Mouse (Mus musculus) midbrain, embryonic 12.5 days (tissue): ENCODE measurements around the gene Eif4e3. TPM values are rescaled to one million over a fixed set of nuclear protein-coding genes. Genes with fewer than 3 reads are reported as not detected.

Experiments used
- ATAC-seq: fragments of 200-750 bp; cut with Nextera tagmentation; 2 replicates; pipeline ENCODE4 v1.8.0; 2017; ENCODE audit warnings: low read depth, moderate TSS enrichment, moderate library complexity; ENCODE audit not compliant: low FRiP score
- H3K27ac ChIP-seq: fragments of 300-500 bp; sonication (generic); replicated peaks from 2 replicates; pipeline ENCODE4 v1.5.1; 2016; ENCODE audit warnings: mild to moderate bottlenecking
- H3K27me3 ChIP-seq: fragments of 300-500 bp; sonication (generic); 2 replicates; pipeline ENCODE4 v1.6.1; 2016; ENCODE audit warnings: mild to moderate bottlenecking
- H3K36me3 ChIP-seq: fragments of 300-500 bp; sonication (generic); 2 replicates; pipeline ENCODE4 v1.6.1; 2016
- H3K4me1 ChIP-seq: fragments of 300-500 bp; sonication (generic); 2 replicates; pipeline ENCODE4 v1.6.1; 2016
- H3K4me2 ChIP-seq: fragments of 300-500 bp; sonication (generic); replicated peaks from 2 replicates; pipeline ENCODE4 v1.6.1; 2016; ENCODE audit warnings: mild to moderate bottlenecking, moderate library complexity
- H3K4me3 ChIP-seq: fragments of 300-500 bp; sonication (generic); 2 replicates; pipeline ENCODE4 v1.5.1; 2016; ENCODE audit warnings: mild to moderate bottlenecking
- H3K9ac ChIP-seq: fragments of 300-500 bp; sonication (generic); replicated peaks from 2 replicates; pipeline ENCODE4 v1.6.1; 2016; ENCODE audit warnings: mild to moderate bottlenecking, moderate library complexity
- H3K9me3 ChIP-seq: fragments of 300-500 bp; sonication (generic); 2 replicates; pipeline ENCODE4 v1.6.1; 2016; ENCODE audit warnings: mild to moderate bottlenecking
- WGBS: fragments of 180-500 bp; shearing (Covaris S2); methylation state at CpG from one replicate; pipeline ENCODE4 v1.1.7; 2016; 5-methylcytosine and 5-hydroxymethylcytosine counted together
- polyA plus RNA-seq: library from polyadenylated mRNA; unstranded; fragments of >200 nt; fragmentation: Nextera tagmentation; extraction: Ambion mirVana; gene quantifications from 2 replicates; pipeline ENCODE4 v1.2.1, GENCODE M21; 2016

The Eif4e3 gene
- polyA plus RNA-seq, 1 experiment from 2014 or later: 12.5 TPM

DNA sequence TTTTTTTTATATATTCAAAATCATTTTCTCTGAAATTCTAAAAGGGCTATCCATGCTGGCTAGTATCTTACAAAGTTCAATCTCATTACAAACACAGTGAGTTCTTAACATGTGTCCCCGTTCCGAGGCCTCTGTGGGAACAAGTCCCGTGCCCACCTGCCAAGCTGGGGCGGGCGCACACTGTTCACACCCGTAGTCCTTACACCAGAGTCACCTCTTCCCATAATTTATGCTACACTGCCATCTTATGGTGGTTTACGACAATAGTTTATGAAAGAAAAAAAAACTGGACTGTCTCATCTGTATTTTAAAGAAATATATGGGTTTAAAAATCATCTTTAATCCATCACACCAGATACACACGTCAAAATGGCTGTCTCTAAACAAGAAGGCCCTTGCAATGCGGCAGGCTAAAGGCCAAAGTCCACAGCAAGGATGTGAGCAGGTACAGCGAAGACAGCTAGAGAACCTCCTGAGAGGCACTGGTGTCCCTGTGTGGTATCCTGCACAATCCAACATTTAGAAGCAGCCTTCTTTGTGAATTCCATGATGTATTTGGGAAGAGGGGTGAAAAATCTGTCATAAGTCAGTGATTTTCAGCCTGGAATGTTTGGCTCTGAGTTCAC, 66.3 kb downstream of the Eif4e3 start:
- 0 out of 2 replicates have a peak, but pooled peaks cover 4% of the 10 kb centered on the region for H3K27me3 ChIP-seq
- H3K36me3 ChIP-seq: no peaks in the 10 kb centered on the region
- H3K4me1 ChIP-seq: peaks cover 11% of the 10 kb centered on the region
- WGBS: 32% methylated on average over 10 of the region's 10 CpGs
- no peak overlapping the region for H3K4me3 ChIP-seq
- no peak overlapping the region for H3K9ac ChIP-seq
- H3K9me3 ChIP-seq: no peaks in the 10 kb centered on the region
- ATAC-seq: peak; percentile 73
- H3K4me2 ChIP-seq: peak overlapping the region; percentile 26; the same call in 1 of the 2 replicates
- no peak overlapping the region for H3K27ac ChIP-seq

DNA sequence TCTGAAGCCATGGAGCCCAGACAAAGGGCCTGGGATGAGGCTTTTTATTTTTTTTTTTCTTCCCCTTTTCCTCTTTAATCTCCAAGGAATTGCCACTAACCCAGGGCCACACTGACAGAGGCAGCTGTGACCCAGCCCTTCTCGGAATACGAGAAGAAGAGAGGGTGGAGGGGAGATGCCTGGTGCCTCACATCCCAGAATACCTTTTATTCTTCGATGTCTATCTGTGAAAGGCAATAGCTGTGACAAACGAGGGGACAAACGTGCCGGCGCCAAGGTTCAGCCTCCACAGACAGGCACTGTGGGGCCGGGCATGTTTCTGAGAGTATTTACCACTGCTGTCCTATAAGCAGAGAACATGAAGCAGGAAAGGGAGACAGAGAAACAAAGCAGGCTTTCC, 66.9 kb downstream of the Eif4e3 start:
- Histone ChIP-seq H3K4me2 (peak overlapping the region; percentile 26), H3K36me3 (no peaks in the 10 kb centered on the region), H3K27ac (peak overlapping the region; percentile 62), H3K27me3 (0 out of 2 replicates have a peak, but pooled peaks cover 4% of the 10 kb centered on the region), H3K4me1 (peaks cover 11% of the 10 kb centered on the region), H3K9me3 (no peaks in the 10 kb centered on the region), H3K4me3 (no peak overlapping the region), H3K9ac (no peak overlapping the region)
- ATAC-seq: peak; percentile 48
- WGBS: 15% methylated on average over 8 of the region's 8 CpGs

DNA sequence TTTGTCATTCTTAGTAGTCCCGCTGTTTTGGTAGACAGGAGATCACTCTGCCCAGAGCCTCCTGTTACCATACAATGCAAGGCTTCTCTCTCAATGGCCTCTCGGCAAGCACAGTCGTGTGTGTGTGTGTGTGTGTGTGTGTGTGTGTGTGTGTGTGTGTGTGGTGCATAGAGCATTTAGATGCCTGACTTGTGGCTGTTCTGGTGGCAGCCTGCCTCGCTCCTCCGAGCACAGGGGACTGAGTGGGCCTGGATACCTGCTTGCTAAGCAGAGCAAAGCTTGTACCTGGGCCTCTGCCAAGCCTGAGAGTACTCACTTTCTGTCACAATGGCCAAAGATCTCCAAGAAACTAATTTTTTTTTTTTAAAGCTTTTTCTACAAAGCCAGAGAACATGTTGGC, 67.3 kb downstream of the Eif4e3 start:
- 16% methylated on average over 5 of the region's 5 CpGs for WGBS
- no peak overlapping the region for H3K9ac ChIP-seq
- H3K9me3 ChIP-seq: no peaks in the 10 kb centered on the region
- no peak overlapping the region for H3K4me3 ChIP-seq
- H3K4me1 ChIP-seq: peaks cover 11% of the 10 kb centered on the region
- H3K36me3 ChIP-seq: no peaks in the 10 kb centered on the region
- 0 out of 2 replicates have a peak, but pooled peaks cover 4% of the 10 kb centered on the region for H3K27me3 ChIP-seq
- H3K4me2 ChIP-seq: no peak overlapping the region; the same call in 1 of the 2 replicates
- peak overlapping the region; percentile 62 for H3K27ac ChIP-seq
- ATAC-seq: peak; percentile 71

DNA sequence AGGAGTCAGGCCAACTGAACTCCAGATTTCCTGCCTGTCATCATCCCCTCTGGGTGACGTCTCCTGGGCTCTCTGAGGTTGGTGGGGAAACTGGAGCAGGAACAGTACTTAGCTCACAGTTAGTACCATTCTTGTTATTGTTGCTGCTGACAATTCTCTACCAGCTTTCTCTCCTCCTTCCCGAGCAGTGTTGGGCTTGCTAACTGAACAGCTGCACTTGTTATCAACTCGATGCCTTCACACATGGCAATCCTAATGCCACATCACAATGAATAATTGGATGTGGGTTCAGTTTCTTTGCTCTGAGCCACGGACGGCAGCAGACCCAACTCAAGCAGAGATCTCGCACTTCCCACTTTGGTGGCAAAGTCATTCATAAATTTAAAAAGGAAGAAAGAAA, 89.5 kb downstream of the Eif4e3 start:
- WGBS: 81% methylated on average over 6 of the region's 6 CpGs
- Histone ChIP-seq H3K4me2 (no peak overlapping the region), H3K36me3 (no peaks in the 10 kb centered on the region)

DNA sequence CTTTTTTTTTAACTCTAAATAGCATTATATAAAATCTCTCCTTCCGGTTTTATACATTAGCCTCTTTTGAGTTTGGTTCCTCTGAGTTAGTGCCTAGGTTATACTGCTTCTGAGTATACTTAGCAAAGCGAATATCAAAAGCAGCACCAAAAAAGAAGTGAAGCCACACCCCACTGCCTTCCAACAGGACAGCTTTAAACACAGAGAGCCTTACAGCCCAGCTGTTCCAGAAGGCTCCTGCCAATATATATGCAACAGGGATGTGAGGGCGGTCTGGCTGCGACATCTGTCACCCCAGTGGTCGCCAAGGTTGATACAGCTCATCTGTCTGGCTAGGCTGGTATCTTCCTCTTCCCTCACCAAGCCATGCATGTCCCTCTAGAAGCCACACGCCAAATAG, 90.9 kb downstream of the Eif4e3 start:
- Histone ChIP-seq H3K9ac (no peak overlapping the region), H3K4me2 (no peak overlapping the region), H3K9me3 (no peaks in the 10 kb centered on the region), H3K4me1 (no peaks in the 10 kb centered on the region), H3K27me3 (no peaks in the 10 kb centered on the region), H3K27ac (no peak overlapping the region), H3K36me3 (no peaks in the 10 kb centered on the region), H3K4me3 (no peak overlapping the region)
- WGBS: 92% methylated on average over 6 of the region's 6 CpGs
- no peak for ATAC-seq

More for the DNA sequence above, 89.5 kb downstream of the Eif4e3 start:
- Histone ChIP-seq H3K27me3 (no peaks in the 10 kb centered on the region), H3K4me1 (no peaks in the 10 kb centered on the region), H3K9ac (no peak overlapping the region), H3K9me3 (no peaks in the 10 kb centered on the region), H3K4me3 (no peak overlapping the region), H3K27ac (no peak overlapping the region)
- no peak for ATAC-seq

Other genes starting within 250 kb of the Eif4e3 start
- gene Foxp1, start 144.1 kb downstream of the Eif4e3 start, polyA plus RNA-seq: 91.7 and 96.6 TPM in 2 replicates
- gene Gm20696, start within 50 bp of the Eif4e3 start, polyA plus RNA-seq: 4.5 and 6.9 TPM in 2 replicates
- 5.3 and 7.4 TPM in 2 replicates for gene Gpr27, start 25.9 kb upstream of the Eif4e3 start, polyA plus RNA-seq
- gene Prok2, start 59.6 kb upstream of the Eif4e3 start, polyA plus RNA-seq: 0.31 TPM in 1 of 2 replicates, not detected in the other